Mouse (Mus musculus): ENCODE data around the gene Hcar2. TPM values are rescaled to one million over a fixed set of nuclear protein-coding genes. Genes with fewer than 3 reads are reported as not detected.

The Hcar2 gene
- total RNA-seq, 2 experiments from 2014 or later, result 0.17 to 0.19 TPM

Other genes with a start within 250 kb of the Hcar2 start
- 100 to 1,000 TPM; 118 to 125 TPM for gene Clip1, start 180.9 kb downstream of the Hcar2 start, total RNA-seq (2021)
- 10 to 100 TPM; 30.9 to 35.7 TPM for gene Zcchc8, start 144.4 kb downstream of the Hcar2 start, total RNA-seq (2021)
- gene Rsrc2, start 116.1 kb downstream of the Hcar2 start, total RNA-seq (2021), result 10 to 100 TPM; 48.9 to 50.9 TPM
- gene Kntc1, start 115.8 kb downstream of the Hcar2 start, total RNA-seq (2021), result 1 to 10 TPM; 3.4 to 4.9 TPM
- under 1 TPM; 0.54 to 0.79 TPM for gene Hcar1, start 14.5 kb upstream of the Hcar2 start, total RNA-seq (2021)
- 10 to 100 TPM; 40.8 to 47.0 TPM for gene Denr, start 41.7 kb upstream of the Hcar2 start, total RNA-seq (2021)
- gene Gm43518, start 61.9 kb upstream of the Hcar2 start, total RNA-seq (2021), result under 1 TPM; 0.71 to 0.76 TPM
- 1 to 10 TPM; 1.7 to 2.2 TPM for gene Ccdc62, start 65.2 kb upstream of the Hcar2 start, total RNA-seq (2021)
- 10 to 100 TPM; 23.2 to 25.0 TPM for gene Hip1r, start 108.1 kb upstream of the Hcar2 start, total RNA-seq (2021)
- gene Vps37b, start 166.8 kb upstream of the Hcar2 start, total RNA-seq (2021), result 10 to 100 TPM; 22.2 to 22.7 TPM
- 1 to 10 TPM; 7.8 to 9.9 TPM for gene Abcb9, start 230.3 kb upstream of the Hcar2 start, total RNA-seq (2021)
- 10 to 100 TPM; 13.0 to 13.3 TPM for gene Ogfod2, start 246.8 kb upstream of the Hcar2 start, total RNA-seq (2021)

Measured in heart, postnatal 14 days (tissue).